Mouse (Mus musculus) small intestine, adult 2 months (tissue): ENCODE data around the gene Fcor. TPM values are rescaled to one million over a fixed set of nuclear protein-coding genes. Genes with fewer than 3 reads are reported as not detected.

ENCODE experiments used
- H3K27ac ChIP-seq: fragments of 200-500 bp; 2 replicates; pipeline ENCODE4 v1.5.1; 2012; ENCODE audit warnings: low read depth, low read length, control low read depth, inconsistent platforms; ENCODE audit not compliant: insufficient read depth
- H3K27me3 ChIP-seq: fragments of 200-500 bp; 2 replicates; pipeline ENCODE4 v1.6.1; 2012; ENCODE audit warnings: mild to moderate bottlenecking, moderate library complexity, low read length, inconsistent platforms; ENCODE audit not compliant: control insufficient read depth, insufficient read depth
- H3K36me3 ChIP-seq: fragments of 200-500 bp; 2 replicates; pipeline ENCODE4 v1.6.1; 2012; ENCODE audit warnings: mild to moderate bottlenecking, low read length, control low read depth, inconsistent platforms; ENCODE audit not compliant: control insufficient read depth, insufficient read depth
- H3K4me1 ChIP-seq: fragments of 200-500 bp; 2 replicates; pipeline ENCODE4 v1.6.1; 2012; ENCODE audit warnings: low read length, inconsistent platforms, mixed read lengths; ENCODE audit not compliant: control insufficient read depth, insufficient read depth, insufficient read length
- H3K4me3 ChIP-seq: fragments of 200-500 bp; 2 replicates; pipeline ENCODE4 v1.5.1; 2012; ENCODE audit warnings: low read depth, mild to moderate bottlenecking, control low read depth, inconsistent platforms, low read length, moderate library complexity
- CTCF ChIP-seq: fragments of 200-500 bp; IDR thresholded peaks from 2 replicates; pipeline ENCODE4 v1.5.1; 2012; ENCODE audit warnings: low read depth, mild to moderate bottlenecking, control low read depth, inconsistent platforms, low read length, moderate library complexity, mixed read lengths; ENCODE audit not compliant: insufficient replicate concordance, insufficient read length; ENCODE audit errors: extremely low read depth
- POLR2A ChIP-seq: fragments of 200-500 bp; IDR thresholded peaks from 2 replicates; pipeline ENCODE4 v1.6.1; 2012; ENCODE audit warnings: low read depth, mild to moderate bottlenecking, control low read depth, inconsistent platforms, low read length, moderate library complexity
- WGBS: fragments of 180-500 bp; shearing (Covaris S2); methylation state at CpG from one replicate; pipeline ENCODE4 v1.1.7; 2018; 5-methylcytosine and 5-hydroxymethylcytosine counted together
- polyA plus RNA-seq: library from polyadenylated mRNA; depleted of rRNA; stranded (reverse); fragments of >200 nt; gene quantifications from 2 replicates; pipeline ENCODE4 v1.2.3, GENCODE M21; 2012

Gene Fcor
- polyA plus RNA-seq, 1 experiment = not detected

DNA sequence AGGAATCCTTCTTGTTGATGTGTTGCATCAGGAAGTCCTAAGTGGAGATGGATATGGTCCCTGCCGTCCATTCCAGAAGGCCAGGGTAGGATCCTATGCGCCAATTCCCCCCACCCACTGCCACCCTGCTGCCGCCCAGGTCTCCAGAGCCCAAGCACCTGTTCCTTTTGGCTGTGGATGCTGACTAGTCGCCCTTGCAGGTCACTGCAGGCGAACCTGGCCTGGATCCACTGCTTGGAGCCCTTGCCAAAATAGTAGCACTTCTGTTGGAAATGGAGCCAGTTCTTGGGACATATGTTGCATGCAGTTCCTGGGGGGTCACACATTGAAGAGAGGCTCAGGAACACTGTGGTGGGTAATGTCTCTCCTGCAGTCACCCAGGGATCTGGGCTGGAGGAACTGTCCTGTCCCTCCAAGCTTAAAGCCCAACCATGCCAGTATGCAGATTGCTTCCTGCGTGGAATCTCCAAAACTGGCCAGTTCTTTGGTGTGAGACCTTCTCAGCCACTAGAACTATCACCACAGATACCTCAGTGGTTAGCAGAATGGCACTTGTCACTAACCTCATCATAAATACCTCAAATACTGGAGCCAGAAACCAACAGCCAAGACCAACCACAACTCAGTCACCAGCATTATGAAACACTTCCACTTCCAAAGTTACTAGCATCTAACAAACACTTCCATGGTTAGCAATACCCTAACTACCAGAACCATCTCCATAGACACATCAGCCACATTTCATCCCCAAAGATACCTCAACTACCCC lies 11.4 kb upstream of the Fcor start:
- H3K4me3 ChIP-seq = no peak overlapping the region
- H3K27ac ChIP-seq = no peak overlapping the region
- 59% methylated on average over 6 of the region's 6 CpGs for WGBS
- no peaks in the 10 kb centered on the region for H3K27me3 ChIP-seq
- no peak for TF ChIP-seq POLR2A
- H3K4me1 ChIP-seq = no peaks in the 10 kb centered on the region; the same call in 1 of the 2 replicates
- peaks cover 23% of the 10 kb centered on the region for H3K36me3 ChIP-seq

DNA sequence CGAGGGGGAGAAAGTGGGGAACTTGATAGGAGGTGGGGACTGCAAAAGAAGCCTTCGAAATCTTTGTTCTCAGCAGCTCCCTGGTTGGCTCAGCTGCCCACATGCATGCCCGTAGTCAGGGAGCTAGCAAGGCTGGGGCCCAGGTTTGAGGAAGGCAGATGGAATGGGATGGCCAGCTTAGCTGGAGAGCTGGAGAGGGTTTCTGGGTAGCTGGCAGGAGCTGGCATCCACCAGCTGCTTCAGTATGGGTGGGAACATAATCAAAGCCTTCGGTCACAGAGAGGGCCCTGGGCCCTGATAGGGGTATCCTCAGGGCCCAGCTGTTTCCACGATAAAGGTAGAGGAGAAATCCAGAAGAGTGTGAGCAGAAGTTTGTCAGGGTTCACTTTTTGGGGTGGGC lies 10.3 kb upstream of the Fcor start:
- no peaks in the 10 kb centered on the region for H3K27me3 ChIP-seq
- no peaks in the 10 kb centered on the region; the same call in none of the 2 replicates for H3K4me1 ChIP-seq
- TF ChIP-seq POLR2A (no peak), CTCF (no peak)
- peaks cover 23% of the 10 kb centered on the region for H3K36me3 ChIP-seq
- H3K4me3 ChIP-seq = no peak overlapping the region
- H3K27ac ChIP-seq = no peak overlapping the region
- WGBS = 92% methylated on average over 5 of the region's 5 CpGs

- H3K4me1 ChIP-seq = no peaks in the 10 kb centered on the region; the same call in none of the 2 replicates
- H3K36me3 ChIP-seq = peaks cover 23% of the 10 kb centered on the region
- H3K27me3 ChIP-seq = no peaks in the 10 kb centered on the region
- WGBS = 56% methylated on average over 5 of the region's 5 CpGs
- no peak overlapping the region for H3K4me3 ChIP-seq
- TF ChIP-seq CTCF (no peak), POLR2A (no peak)
- H3K27ac ChIP-seq = no peak overlapping the region
Measured at GRCm38 (mm10) chr8:3679656-3680055, 7.5 kb upstream of the Fcor start.

DNA sequence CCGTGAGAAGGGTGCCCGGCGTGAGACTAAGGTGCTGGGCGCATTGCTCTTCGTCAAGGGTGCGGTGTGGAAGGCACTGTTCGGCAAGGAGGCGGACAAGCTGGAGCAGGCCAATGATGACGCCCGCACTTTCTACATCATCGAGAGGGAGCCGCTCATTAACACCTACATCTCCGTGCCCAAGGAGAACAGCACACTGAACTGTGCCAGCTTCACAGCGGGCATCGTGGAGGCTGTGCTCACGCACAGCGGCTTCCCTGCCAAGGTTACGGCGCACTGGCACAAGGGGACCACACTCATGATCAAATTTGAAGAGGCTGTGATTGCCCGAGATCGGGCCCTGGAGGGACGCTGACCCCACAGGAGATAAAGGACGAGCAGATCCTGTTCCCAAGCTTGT lies 7.1 kb upstream of the Fcor start:
- TF ChIP-seq CTCF = no peak
- TF ChIP-seq POLR2A = no peak
- WGBS = 95% methylated on average over 23 of the region's 23 CpGs
- Histone ChIP-seq H3K4me1 (no peaks in the 10 kb centered on the region; the same call in none of the 2 replicates), H3K4me3 (no peak overlapping the region), H3K27me3 (no peaks in the 10 kb centered on the region), H3K36me3 (peaks cover 23% of the 10 kb centered on the region), H3K27ac (no peak overlapping the region)

DNA sequence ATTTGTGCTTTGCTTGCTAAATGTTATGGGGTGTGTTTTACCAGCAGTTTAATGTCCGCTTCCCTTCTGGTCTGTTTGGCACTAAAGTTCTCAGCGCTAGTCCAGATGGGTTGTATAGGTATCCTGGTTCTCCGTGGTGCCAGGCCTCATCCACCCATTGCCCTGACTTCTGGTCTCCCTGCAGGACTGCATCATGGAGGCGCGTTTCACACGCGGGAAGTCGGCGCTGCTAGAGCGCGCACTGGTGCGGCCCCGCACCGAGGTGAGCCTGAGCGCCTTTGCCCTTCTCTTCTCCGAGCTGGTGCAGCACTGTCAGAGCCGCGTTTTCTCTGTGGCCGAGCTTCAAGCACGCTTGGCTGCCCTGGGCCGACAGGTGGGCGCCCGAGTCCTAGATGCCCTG lies 6.7 kb upstream of the Fcor start:
- peaks cover 23% of the 10 kb centered on the region for H3K36me3 ChIP-seq
- H3K27ac ChIP-seq = no peak overlapping the region
- no peaks in the 10 kb centered on the region; the same call in none of the 2 replicates for H3K4me1 ChIP-seq
- no peak overlapping the region for H3K4me3 ChIP-seq
- WGBS = 98% methylated on average over 23 of the region's 23 CpGs
- no peaks in the 10 kb centered on the region for H3K27me3 ChIP-seq
- TF ChIP-seq CTCF (no peak), POLR2A (no peak)

- peaks cover 23% of the 10 kb centered on the region for H3K36me3 ChIP-seq
- under 1% methylated on average over 15 of the region's 15 CpGs for WGBS
- H3K4me1 ChIP-seq = peaks cover 2% of the 10 kb centered on the region
- no peaks in the 10 kb centered on the region for H3K27me3 ChIP-seq
- peak overlapping the region; percentile 94 for H3K4me3 ChIP-seq
- peak overlapping the region; percentile 74 for H3K27ac ChIP-seq
- TF ChIP-seq CTCF (no peak), POLR2A (no peak)
Measured at GRCm38 (mm10) chr8:3676993-3677579, 4.9 kb upstream of the Fcor start.

DNA sequence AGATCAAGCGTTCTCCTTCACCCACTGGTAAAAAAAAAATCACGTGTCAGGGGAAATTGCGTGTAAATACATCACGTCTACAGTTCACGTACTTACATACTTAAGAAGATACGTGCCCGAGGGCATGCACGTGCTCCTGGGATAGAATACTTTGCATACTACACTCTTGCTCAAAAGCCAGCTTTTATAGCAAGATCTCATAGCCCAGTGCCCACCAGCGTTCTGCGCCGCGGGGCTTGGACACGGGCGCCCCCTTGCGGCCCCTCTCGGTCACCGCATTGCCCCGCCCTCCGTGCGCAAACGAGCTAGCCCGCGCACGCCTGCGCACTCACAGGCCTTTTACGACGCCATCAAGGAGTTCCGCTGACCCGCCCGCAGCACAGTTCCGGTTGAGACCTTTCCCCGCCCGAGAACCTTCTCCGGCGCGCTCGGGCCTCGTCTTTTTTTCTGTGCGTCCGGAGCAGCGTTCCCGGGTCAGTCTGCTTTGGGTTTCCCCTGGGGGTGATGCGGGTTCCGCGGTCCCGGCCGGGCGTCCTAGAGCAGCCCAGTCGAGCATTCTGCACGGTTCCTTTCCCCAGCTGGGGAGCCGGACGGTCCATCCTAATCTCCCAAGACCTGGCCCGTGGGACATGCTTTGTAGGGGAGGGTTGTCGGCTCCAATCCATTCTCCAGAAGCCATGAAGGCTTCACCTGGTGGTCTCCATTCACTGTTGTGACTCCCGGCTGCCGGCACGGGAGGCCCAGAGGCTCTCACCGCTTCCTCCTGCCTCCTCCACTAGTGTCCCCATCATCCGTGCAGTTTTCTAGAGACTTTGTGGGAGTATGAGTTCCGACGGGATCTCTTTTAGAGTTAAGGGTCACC lies 4.2 kb upstream of the Fcor start, which contains the start of gene Trappc5:
Gene Trappc5 (plus strand): TSS at position 169 of the 862 bp plus-strand sequence.
- H3K36me3 ChIP-seq = peaks cover 21% of the 10 kb centered on the region
- no peaks in the 10 kb centered on the region for H3K27me3 ChIP-seq
- H3K27ac ChIP-seq = peak within 1 kb of the TSS; percentile 74
- TF ChIP-seq CTCF (peak; percentile 99), POLR2A (peak; percentile 86; the same call in 1 of the 2 replicates)
- H3K4me1 ChIP-seq = peaks cover 2% of the 10 kb centered on the region
- under 1% methylated on average over 61 of the region's 61 CpGs for whole genome bisulfite sequencing
- peak within 1 kb of the TSS; percentile 94 for H3K4me3 ChIP-seq
